Mouse (Mus musculus): Measurements from ENCODE around the gene Sgce.
"Not testable (repeated sequence)": the region's sequence is repeated elsewhere in the genome, so short reads cannot be mapped to it uniquely, and the experiment has no call there.

Gene Sgce

GRCm38 (mm10) chr6:4746696-4747439, at the start of gene Sgce, which contains the start of gene Peg10:
Gene Sgce, minus strand, starts transcription at chr6:4747207.
Gene Peg10, plus strand, starts transcription at chr6:4747306.
- peak; percentile 80 for DNase-seq (ENCODE audit: inconsistent ontology term)

GRCm38 (mm10) chr6:4796281-4796680, 49.3 kb upstream of the Sgce start:
- no peak for DNase-seq (ENCODE audit: inconsistent ontology term)

GRCm38 (mm10) chr6:4762252-4762651, 15.2 kb upstream of the Sgce start:
- DNase-seq (ENCODE audit: inconsistent ontology term), result no peak

- not testable (repeated sequence) for DNase-seq (ENCODE audit: inconsistent ontology term)
Measured at GRCm38 (mm10) chr6:4761415-4762142, 14.6 kb upstream of the Sgce start.

- DNase-seq (ENCODE audit: inconsistent ontology term), result no peak
Measured at GRCm38 (mm10) chr6:4754886-4755285, 7.9 kb upstream of the Sgce start.

GRCm38 (mm10) chr6:4754286-4754685, 7.3 kb upstream of the Sgce start:
- no peak for DNase-seq (ENCODE audit: inconsistent ontology term)

- DNase-seq (ENCODE audit: inconsistent ontology term), result no peak
Measured at GRCm38 (mm10) chr6:4751355-4751754, 4.3 kb upstream of the Sgce start.

GRCm38 (mm10) chr6:4749091-4749490, 2.1 kb upstream of the Sgce start:
- DNase-seq (ENCODE audit: inconsistent ontology term), result peak; percentile 97

- peak; percentile 27 for DNase-seq (ENCODE audit: inconsistent ontology term)
Measured at GRCm38 (mm10) chr6:4748506-4748961, 1.5 kb upstream of the Sgce start.

GRCm38 (mm10) chr6:4747677-4748505, 884 bp upstream of the Sgce start:
- DNase-seq (ENCODE audit: inconsistent ontology term), result peak; percentile 60

GRCm38 (mm10) chr6:4746036-4746695, 841 bp downstream of the Sgce start:
- no peak for DNase-seq (ENCODE audit: inconsistent ontology term)

- peak; percentile 76 for DNase-seq (ENCODE audit: inconsistent ontology term)
Measured at GRCm38 (mm10) chr6:4740511-4740910, 6.5 kb downstream of the Sgce start.

GRCm38 (mm10) chr6:4739522-4740355, 7.3 kb downstream of the Sgce start:
- DNase-seq (ENCODE audit: inconsistent ontology term), result peak; percentile 60

GRCm38 (mm10) chr6:4738717-4739116, 8.3 kb downstream of the Sgce start:
- no peak for DNase-seq (ENCODE audit: inconsistent ontology term)

- DNase-seq (ENCODE audit: inconsistent ontology term), result no peak
Measured at GRCm38 (mm10) chr6:4738034-4738629, 8.9 kb downstream of the Sgce start.

GRCm38 (mm10) chr6:4736372-4736771, 10.6 kb downstream of the Sgce start:
- no peak for DNase-seq (ENCODE audit: inconsistent ontology term)

GRCm38 (mm10) chr6:4733208-4733607, 13.8 kb downstream of the Sgce start:
- no peak for DNase-seq (ENCODE audit: inconsistent ontology term)

GRCm38 (mm10) chr6:4731675-4732074, 15.3 kb downstream of the Sgce start:
- DNase-seq (ENCODE audit: inconsistent ontology term), result no peak

- no peak for DNase-seq (ENCODE audit: inconsistent ontology term)
Measured at GRCm38 (mm10) chr6:4728305-4728704, 18.7 kb downstream of the Sgce start.

All from Muller cell, postnatal 12 days (primary cell).